Mouse (Mus musculus): ENCODE measurements around the gene Ccnd1. TPM values are rescaled to one million over a fixed set of nuclear protein-coding genes. Genes with fewer than 3 reads are reported as not detected.
A peak's percentile ranks its signal among the peaks of the same experiment; 100 is the strongest.
"Not testable (repeated sequence)": the region's sequence is repeated elsewhere in the genome, so short reads cannot be mapped to it uniquely, and the experiment has no call there.

Ccnd1 gene
- polyA plus RNA-seq, 1 experiment from 2014 or later = 152 TPM

DNA sequence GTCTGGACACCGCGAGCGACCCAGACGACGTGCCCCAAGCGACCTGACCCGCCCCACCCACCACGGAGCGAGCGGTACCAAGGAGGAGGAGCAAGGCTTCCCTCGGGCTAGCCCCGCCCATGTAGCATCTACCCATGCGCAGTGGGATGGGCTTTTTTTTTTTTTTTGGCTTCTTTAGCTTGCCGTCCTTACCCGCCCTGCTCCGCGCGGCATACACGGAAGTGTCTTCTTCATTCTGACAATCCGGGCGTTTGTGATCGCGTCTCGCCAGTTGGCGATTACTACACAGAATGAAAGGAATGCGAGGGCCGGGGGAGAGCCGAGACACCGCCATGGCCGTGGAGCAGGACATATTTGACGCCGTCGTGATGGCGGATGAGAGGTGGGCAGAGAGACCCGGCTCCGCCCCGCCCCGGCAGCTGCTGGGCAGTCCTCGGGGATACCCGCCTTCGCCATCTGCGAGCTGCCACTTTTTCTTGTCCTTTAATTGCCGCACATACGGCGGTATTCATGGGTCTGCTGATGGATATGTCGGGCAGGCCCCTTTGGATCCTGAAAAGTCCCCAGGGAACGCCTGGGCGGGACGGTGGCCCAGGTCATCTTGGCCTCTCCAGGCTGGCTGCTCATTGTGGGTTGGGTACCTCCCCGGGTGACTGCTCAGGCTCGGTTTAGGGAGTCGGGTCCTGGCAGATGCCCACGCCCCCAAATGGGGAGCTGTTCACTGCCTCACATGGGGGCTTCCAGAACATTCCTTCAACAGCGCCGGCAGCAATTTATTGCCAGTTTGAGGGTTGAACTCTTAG is 24.6 kb downstream of the Ccnd1 start, which contains the start of gene LTO1:
TSS of gene LTO1 (plus strand) at position 153 of the 803 bp plus-strand sequence.
- H3K4me3 ChIP-seq = peak within 1 kb of the TSS; percentile 93
- H3K36me3 ChIP-seq = peaks cover 26% of the 10 kb centered on the region
- DNase-seq (ENCODE audit: low spot score) = peak; percentile 88
- H3K9me3 ChIP-seq (replicated peaks) = no peaks in the 10 kb centered on the region
- WGBS = under 1% methylated on average over 55 of the region's 55 CpGs
- no peaks in the 10 kb centered on the region for H3K27me3 ChIP-seq (ENCODE audit: low read depth, poor library complexity, severe bottlenecking)
- peaks cover 10% of the 10 kb centered on the region for H3K4me1 ChIP-seq
- H3K27ac ChIP-seq = peak within 1 kb of the TSS; percentile 86

DNA sequence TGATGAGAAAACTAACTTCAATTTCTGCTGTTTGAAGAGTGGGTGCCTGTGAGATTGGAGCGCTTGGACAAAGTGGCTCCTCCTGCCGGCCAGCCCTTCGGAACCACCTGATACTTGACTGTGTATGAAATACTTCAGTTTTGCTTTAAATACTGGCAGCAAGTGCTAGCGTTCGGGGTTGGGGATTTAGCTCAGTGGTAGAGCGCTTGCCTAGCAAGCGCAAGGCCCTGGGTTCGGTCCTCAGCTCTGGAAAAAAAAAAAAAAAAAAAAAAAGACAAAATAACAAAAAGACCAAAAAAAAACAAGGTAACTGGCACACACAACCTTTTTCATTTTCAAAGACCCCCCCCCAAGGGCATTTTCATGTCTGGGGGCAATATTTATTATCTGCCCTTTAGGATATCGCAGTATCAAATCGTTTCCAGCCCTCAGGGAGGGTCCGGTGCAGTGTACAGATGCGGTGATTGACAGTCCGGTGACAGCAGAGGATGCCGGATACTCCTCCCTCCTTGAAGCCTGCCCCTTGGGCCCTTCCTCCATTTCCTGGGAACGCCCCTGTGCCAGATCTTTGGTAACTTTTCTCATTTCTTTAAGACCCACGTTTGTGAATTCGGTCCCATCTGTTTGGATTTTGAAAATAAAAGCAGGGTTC is 25.3 kb downstream of the Ccnd1 start:
- H3K4me3 ChIP-seq = peak overlapping the region; percentile 93
- no peaks in the 10 kb centered on the region for H3K27me3 ChIP-seq (ENCODE audit: low read depth, poor library complexity, severe bottlenecking)
- peak overlapping the region; percentile 86 for H3K27ac ChIP-seq
- DNase-seq (ENCODE audit: low spot score) = no peak
- peaks cover 10% of the 10 kb centered on the region for H3K4me1 ChIP-seq
- no peaks in the 10 kb centered on the region for H3K9me3 ChIP-seq (replicated peaks)
- peaks cover 18% of the 10 kb centered on the region for H3K36me3 ChIP-seq
- 10% methylated on average over 17 of the region's 17 CpGs for WGBS

DNA sequence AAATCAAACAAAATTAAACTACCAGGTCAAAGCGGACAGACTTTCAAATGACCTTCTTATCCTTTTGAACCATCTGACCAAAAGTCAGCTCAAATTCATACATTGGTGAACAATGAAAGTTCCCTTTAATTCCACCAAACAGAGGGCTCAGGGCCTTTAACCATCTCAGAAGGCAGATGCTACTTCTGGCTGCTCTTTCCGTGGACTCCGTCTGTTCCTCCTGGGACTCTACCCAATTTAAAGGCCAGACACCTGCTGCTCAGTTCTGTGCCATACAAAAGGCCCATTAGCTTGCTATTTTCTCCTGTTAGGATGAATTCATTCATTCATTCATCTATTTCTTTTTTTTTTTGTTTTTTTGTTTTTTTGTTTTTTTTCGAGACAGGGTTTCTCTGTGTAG is 26.8 kb downstream of the Ccnd1 start:
- Histone ChIP-seq H3K9me3 (replicated peaks) (no peaks in the 10 kb centered on the region), H3K27ac (no peak overlapping the region), H3K27me3 (ENCODE audit: low read depth, poor library complexity, severe bottlenecking) (0 out of 2 replicates have a peak, but pooled peaks cover 5% of the 10 kb centered on the region), H3K4me1 (peaks cover 10% of the 10 kb centered on the region), H3K4me3 (no peak overlapping the region), H3K36me3 (0 out of 2 replicates have a peak, but pooled peaks cover 5% of the 10 kb centered on the region)
- WGBS = 83% methylated on average over 4 of the region's 4 CpGs
- DNase-seq (ENCODE audit: low spot score) = no peak

DNA sequence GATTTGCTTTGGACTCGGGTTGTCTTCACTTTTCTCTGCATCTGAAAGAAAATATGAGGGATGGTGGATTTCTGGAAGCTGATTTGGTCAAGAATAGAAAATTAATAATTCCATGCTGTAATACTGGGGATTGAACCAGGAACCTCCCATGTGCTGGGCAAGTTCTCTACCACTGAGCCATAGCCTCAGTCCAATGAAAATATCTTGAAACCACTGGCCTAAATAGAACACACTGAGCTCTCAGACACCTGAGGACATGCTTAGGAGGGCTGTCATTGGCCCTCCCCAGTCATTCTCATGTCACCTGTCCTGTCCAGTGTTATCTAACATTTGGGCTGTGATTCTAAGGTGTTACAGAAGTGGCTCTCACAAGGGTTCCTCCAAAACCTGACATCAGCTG is 28.6 kb downstream of the Ccnd1 start:
- no peak overlapping the region for H3K4me3 ChIP-seq
- H3K4me1 ChIP-seq = peaks cover 13% of the 10 kb centered on the region
- 80% methylated on average over 1 of the region's 1 CpGs for WGBS
- H3K36me3 ChIP-seq = no peaks in the 10 kb centered on the region
- H3K27me3 ChIP-seq (ENCODE audit: low read depth, poor library complexity, severe bottlenecking) = 0 out of 2 replicates have a peak, but pooled peaks cover 5% of the 10 kb centered on the region
- H3K27ac ChIP-seq = no peak overlapping the region
- H3K9me3 ChIP-seq (replicated peaks) = no peaks in the 10 kb centered on the region
- no peak for DNase-seq (ENCODE audit: low spot score)

DNA sequence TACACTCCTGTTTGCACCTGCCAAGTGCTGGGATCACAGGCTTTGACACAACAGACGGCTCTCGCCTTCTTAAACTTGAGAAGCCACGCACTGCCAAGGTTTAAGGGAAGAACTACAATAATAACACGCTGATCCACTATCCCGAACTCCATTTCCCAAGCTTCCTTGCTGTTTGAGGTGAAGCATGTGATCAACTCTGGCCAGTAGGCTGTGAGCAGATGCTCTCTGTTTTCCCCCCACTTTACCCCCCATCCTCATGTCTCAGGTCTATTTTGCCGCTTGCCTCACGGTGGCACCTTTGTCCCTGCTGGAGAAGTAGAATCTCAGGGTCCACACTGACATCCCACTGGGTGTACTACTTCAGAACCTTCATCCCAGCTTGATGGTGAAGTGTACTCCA is 31.0 kb downstream of the Ccnd1 start:
- Histone ChIP-seq H3K4me3 (no peak overlapping the region), H3K9me3 (replicated peaks) (no peaks in the 10 kb centered on the region), H3K4me1 (peaks cover 4% of the 10 kb centered on the region; the same call in 1 of the 2 replicates), H3K36me3 (no peaks in the 10 kb centered on the region), H3K27ac (no peak overlapping the region), H3K27me3 (ENCODE audit: low read depth, poor library complexity, severe bottlenecking) (0 out of 2 replicates have a peak, but pooled peaks cover 5% of the 10 kb centered on the region)
- WGBS = 28% methylated on average over 7 of the region's 7 CpGs
- no peak for DNase-seq (ENCODE audit: low spot score)

DNA sequence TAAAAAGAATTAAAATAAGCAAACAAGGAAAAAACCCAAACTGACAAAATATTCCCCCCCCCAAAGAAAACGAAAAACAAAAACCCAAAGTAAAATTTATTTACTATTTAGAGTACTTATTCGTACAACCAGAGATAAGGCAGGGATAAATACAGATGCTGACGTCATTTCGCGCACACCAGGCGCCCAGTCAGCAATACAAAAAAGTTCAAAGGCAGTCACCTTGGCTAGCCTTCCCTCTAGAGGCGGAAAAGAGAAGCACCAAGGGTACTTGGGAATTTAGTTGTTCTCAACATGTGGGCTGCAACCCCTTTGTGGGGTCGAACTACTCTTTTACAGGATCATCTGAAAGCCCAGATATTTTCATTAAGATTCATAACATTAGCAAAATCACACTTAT is 31.9 kb downstream of the Ccnd1 start:
- DNase-seq (ENCODE audit: low spot score) = no peak
- Histone ChIP-seq H3K27me3 (ENCODE audit: low read depth, poor library complexity, severe bottlenecking) (0 out of 2 replicates have a peak, but pooled peaks cover 5% of the 10 kb centered on the region), H3K4me3 (no peak overlapping the region), H3K36me3 (no peaks in the 10 kb centered on the region), H3K9me3 (replicated peaks) (no peaks in the 10 kb centered on the region), H3K27ac (no peak overlapping the region), H3K4me1 (peaks cover 4% of the 10 kb centered on the region; the same call in 1 of the 2 replicates)
- 14% methylated on average over 8 of the region's 8 CpGs for WGBS

DNA sequence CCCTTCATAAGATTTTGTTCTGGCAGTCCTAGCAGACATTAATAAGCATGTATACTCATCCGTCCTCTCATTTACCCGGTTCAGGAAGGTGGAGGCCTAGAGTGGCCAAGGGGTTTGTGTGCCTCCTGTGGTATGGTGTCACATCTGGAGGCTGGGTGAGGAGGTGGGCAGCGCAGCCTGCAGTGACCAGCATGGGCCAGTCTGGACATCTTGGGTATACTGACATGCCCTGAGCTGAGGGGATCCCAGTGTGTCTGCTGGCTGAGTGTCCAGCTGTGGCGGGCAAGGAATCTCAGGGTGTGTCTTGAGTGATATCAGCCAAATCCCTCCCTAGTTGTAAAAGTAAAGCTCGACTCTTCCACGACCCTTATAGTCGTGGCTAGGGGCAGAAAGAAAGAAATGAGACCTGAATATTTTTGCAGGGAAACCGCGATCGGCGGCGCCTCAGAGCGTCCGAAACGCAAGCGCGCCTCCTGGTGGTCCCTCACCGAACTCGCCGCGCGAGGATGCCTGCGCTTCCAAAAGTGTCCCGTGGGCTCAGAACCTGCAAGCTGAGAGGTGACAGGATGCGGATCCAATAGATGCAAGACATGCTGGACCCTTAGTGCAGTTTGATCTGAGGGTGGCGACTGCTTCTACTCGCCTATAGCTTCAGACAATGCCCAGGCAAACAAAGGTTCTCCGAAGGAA is 32.9 kb downstream of the Ccnd1 start:
- Histone ChIP-seq H3K4me3 (peak overlapping the region; percentile 23; the same call in 1 of the 2 replicates), H3K9me3 (replicated peaks) (no peaks in the 10 kb centered on the region), H3K36me3 (no peaks in the 10 kb centered on the region), H3K4me1 (peaks cover 4% of the 10 kb centered on the region; the same call in 1 of the 2 replicates), H3K27ac (no peak overlapping the region), H3K27me3 (ENCODE audit: low read depth, poor library complexity, severe bottlenecking) (0 out of 2 replicates have a peak, but pooled peaks cover 5% of the 10 kb centered on the region)
- WGBS = 12% methylated on average over 28 of the region's 28 CpGs
- DNase-seq (ENCODE audit: low spot score) = peak; percentile 87

DNA sequence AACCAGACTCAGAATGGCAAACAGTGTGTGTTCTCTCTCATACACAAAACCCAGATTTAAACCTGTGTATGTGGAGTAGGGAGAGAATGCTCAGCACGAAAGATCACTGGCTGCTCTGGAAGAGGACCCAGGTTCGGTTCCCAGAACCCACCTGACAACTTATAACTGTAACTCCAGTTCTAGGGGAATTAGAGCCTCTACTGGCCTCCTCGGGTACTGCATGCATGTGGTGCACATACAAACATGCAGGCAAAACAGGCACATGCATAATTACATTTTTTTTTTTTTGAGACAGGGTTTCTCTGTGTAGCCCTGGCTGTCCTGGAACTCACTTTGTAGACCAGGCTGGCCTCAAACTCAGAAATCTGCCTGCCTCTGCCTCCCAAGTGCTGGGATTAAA is 34.2 kb downstream of the Ccnd1 start:
- H3K36me3 ChIP-seq; DNase-seq (ENCODE audit: low spot score); H3K4me3 ChIP-seq; H3K9me3 ChIP-seq (replicated peaks); H3K27ac ChIP-seq; H3K4me1 ChIP-seq: not testable (repeated sequence)
- peaks cover 17% of the 10 kb centered on the region; the same call in 1 of the 2 replicates for H3K27me3 ChIP-seq (ENCODE audit: low read depth, poor library complexity, severe bottlenecking)
- WGBS = 90% methylated on average over 3 of the region's 3 CpGs

DNA sequence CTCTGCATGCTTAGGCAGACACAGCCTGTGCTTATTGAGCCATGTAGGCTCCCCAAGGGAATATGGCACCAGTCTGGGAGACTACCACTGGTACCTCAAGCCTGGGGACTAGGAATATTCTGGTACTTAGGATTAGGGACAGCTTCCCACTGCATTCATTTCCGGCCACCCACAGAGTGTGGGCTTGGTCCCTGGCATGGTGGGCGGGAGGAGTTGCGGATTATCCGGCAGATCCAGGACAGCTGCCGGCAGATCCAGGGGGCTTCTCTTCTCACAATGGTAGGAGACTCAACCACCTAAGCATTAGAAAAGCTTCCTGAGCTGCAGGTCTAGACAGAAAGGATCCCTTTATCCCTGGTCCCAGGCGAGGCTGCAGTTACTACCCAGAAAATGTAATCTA is 41.2 kb downstream of the Ccnd1 start:
- Histone ChIP-seq H3K27ac (no peak overlapping the region), H3K27me3 (ENCODE audit: low read depth, poor library complexity, severe bottlenecking) (peaks cover 79% of the 10 kb centered on the region), H3K4me1 (peaks cover 27% of the 10 kb centered on the region), H3K36me3 (no peaks in the 10 kb centered on the region), H3K4me3 (no peak overlapping the region), H3K9me3 (replicated peaks) (no peaks in the 10 kb centered on the region)
- 50% methylated on average over 6 of the region's 6 CpGs for WGBS
- no peak for DNase-seq (ENCODE audit: low spot score)

DNA sequence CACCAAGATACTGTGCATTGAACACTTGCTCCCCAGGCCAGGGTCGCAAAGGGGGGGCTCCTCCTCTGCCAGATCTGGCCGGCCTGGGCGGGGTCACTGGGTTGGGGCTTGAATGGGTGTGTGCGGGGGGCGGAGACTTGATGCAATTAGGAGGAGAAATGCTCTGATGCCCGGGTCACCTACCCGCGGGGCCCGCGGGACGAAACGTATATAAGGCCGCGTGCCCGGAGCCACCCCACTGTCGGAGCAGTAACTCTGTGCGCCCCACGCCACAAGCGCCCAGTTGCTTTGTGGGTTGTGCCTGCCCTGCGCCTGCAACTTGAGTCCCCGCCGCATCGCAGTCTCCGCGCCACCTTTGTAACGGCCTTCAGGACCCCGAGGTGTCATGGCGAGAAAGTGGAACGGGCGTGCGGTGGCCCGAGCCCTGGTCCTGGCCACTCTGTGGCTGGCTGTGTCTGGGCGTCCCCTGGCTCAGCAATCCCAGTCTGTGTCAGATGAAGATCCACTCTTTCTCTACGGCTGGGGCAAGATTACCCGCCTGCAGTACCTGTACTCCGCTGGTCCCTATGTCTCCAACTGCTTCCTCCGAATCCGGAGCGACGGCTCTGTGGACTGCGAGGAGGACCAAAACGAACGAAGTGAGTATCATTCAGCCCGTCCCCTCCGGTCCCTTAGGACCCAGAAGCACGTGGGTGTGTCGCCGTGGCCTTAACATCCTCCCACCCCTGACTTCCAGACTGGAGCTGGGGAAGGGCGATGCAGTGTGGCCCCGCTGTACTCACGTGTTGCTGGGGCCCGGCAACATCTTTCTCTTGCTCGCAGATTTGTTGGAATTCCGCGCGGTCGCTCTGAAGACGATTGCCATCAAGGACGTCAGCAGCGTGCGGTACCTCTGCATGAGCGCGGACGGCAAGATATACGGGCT is 43.2 kb downstream of the Ccnd1 start, which contains the start of gene Fgf15:
TSS of gene Fgf15 (plus strand) at position 238 of the 925 bp plus-strand sequence.
- Histone ChIP-seq H3K4me1 (peaks cover 27% of the 10 kb centered on the region), H3K27me3 (ENCODE audit: low read depth, poor library complexity, severe bottlenecking) (peaks cover 89% of the 10 kb centered on the region)
- DNase-seq (ENCODE audit: low spot score) = peak; percentile 63

DNA sequence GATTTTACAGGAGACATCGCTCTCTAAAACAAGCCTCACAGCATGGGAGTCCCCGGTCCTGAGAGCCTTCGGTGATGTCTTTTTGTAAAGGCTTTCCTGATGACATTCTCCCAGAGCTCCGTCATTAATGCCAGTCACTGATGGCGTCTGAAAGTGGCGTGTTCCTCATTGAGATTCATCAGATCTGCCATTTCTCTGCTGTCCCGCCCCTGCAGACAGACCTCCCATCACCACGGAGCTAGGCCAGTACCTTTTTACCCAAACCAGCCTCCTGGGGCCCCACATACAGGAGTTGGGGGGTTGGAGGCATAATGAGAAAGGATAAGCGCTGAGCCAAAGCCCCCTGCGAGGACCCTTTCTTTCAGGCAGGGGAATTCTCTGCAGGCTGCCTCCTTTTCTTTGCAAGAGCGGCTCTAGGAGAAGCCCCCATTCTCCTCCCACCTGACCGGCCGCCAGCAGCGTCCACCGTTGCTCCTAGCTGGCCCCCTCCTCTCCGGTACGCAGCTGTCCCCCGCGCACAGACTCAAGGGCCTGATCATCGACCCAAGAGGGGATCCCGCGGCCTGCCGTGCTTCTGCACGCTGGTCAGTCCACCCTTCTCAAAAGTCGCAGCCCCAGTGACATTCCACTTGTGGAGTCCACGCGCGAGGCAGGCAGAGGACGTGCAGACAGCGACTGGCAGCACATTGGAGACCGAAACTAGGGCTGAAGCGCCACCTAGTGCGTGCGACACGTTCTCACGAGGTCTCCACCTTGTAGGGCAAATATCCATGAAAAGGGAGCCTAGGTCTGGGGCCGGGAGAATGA is 44.2 kb downstream of the Ccnd1 start:
- H3K4me1 ChIP-seq = peaks cover 27% of the 10 kb centered on the region
- no peaks in the 10 kb centered on the region for H3K9me3 ChIP-seq (replicated peaks)
- H3K4me3 ChIP-seq = peak overlapping the region; percentile 56
- no peaks in the 10 kb centered on the region for H3K36me3 ChIP-seq
- peaks cover 84% of the 10 kb centered on the region for H3K27me3 ChIP-seq (ENCODE audit: low read depth, poor library complexity, severe bottlenecking)
- WGBS = under 1% methylated on average over 37 of the region's 37 CpGs
- peak; percentile 83 for DNase-seq (ENCODE audit: low spot score)
- 0 out of 2 replicates have a peak overlapping the region, but pooled peaks have one; percentile 34 for H3K27ac ChIP-seq

More for the DNA sequence above, 43.2 kb downstream of the Ccnd1 start, which contains the start of gene Fgf15:
- Histone ChIP-seq H3K9me3 (replicated peaks) (no peaks in the 10 kb centered on the region), H3K36me3 (no peaks in the 10 kb centered on the region), H3K27ac (0 out of 2 replicates have a peak within 1 kb of the TSS, but pooled peaks have one; percentile 34), H3K4me3 (peak within 1 kb of the TSS; percentile 56)
- WGBS = 1% methylated on average over 65 of the region's 65 CpGs
